Mouse (Mus musculus) right cerebral cortex, adult 2 months (tissue): Measurements from ENCODE around the gene Mtch1.
A peak's percentile ranks its signal among the peaks of the same experiment; 100 is the strongest.
"Not testable (repeated sequence)": the region's sequence is repeated elsewhere in the genome, so short reads cannot be mapped to it uniquely, and the experiment has no call there.

ENCODE experiments used
- DNase-seq, 2 experiments: peaks; one replicate each; pipeline ENCODE4 v3.0.0; 2021 to 2022; ENCODE audit warnings: low spot score in 2 of 2

Mtch1 gene

DNA sequence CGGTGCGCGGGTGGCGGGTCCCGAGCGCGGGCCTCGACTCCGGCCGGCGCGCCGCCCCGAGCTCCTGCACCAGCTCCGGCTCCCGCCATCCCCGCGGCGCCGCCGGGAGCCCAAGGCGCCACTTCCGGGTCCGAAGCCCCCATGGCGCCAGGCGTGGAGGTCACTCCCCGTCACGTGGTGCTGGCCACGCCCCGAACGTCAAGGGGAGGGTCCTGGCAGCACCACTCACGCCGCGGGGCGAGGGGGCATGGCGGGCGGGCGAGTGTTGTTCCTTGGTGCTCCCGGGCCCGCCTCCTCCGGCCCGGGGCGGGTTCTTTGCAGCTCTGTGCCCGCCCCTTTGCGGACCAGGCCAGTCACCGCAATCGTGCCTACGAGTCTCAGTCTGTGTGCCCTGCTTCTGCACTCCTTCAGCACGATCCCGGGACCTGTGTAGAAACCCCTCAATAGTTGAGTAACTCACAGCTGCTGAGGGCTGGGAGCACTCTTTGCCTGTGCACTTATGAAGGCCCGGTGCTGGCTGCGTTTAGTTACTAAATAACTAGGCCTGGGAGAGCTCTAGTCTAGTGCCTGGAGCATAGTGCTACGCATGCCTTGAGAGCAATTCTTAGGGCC lies at the start of gene Mtch1:
Gene Mtch1, minus strand, starts transcription at position 290 of the 612 bp plus-strand sequence.
- peak; percentile 96 to 97 for DNase-seq

DNA sequence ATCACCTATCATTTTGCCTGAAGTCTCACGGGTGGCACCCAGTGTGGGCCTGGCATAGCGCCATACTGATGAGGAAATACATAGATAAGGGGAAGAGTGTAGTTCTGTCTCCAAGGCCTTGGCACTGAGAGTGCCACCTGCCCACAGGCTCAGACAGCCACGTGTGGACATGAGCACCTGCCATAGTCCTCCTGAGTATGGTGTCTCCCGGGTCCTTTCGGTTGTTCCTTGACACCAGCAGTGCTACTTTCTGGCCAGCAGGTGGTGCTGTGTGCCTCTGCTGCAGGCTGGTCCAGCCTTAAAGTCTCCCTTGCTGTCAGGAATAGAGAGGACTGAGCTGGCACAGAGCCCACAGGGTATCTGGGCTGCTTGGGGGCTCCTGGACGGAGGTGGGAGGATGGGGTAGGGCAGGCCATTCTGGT lies 49.1 kb upstream of the Mtch1 start:
- DNase-seq, result peak; percentile 79 to 80

DNA sequence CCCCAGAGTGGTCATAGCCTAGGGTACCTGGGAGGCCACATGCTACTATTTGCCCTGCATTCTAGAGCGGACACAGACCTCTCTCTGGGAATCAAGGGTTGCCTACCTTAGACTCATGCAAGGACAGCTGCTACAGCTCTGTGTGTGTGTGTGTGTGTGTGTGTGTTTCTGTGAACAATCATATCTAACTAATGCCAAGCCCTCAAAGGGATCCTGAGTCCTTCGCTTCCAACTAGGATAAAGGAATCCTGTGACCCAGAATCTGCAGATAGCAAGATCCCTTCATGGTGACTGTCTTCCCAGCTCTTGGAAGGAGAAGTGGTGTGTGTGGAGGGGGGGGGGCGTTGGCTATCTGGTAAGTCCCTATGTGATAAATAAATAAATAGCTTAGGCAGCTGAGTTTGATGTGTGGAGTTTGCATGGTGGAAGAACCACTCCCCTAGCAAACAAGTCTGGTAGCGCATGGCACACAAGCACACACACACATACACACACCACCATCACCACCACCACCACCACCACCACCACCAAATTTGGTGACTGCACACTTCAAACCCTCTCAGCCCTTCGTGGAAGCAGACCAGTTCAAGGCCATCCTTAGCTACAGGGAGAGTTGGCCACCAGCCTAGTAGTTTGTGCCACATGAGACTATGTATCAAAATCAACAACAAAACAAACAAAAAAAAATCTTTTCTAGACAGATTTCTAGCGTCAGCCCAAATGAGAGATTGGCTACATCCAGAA lies 48.5 kb upstream of the Mtch1 start:
- DNase-seq, result no peak

DNA sequence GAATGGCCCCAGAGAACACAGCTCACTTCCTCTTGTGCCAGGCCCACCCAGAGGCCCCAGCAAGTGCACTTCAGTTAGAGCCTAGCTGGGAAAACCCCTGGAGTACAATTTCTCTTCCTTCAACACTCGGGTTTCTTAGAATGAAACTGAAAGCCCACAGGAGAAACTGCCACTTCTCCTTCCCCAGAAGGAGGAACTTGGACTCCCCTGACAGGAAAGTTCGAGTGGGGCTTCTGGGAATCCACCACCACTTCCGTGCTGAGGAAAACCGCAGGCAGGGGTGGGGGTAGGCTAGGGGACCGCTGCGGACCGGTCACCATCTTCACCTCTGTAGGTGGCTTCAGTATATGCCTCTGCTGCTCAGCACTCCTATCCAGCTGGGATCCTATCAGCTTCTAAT lies 47.6 kb upstream of the Mtch1 start:
- no peak for DNase-seq

DNA sequence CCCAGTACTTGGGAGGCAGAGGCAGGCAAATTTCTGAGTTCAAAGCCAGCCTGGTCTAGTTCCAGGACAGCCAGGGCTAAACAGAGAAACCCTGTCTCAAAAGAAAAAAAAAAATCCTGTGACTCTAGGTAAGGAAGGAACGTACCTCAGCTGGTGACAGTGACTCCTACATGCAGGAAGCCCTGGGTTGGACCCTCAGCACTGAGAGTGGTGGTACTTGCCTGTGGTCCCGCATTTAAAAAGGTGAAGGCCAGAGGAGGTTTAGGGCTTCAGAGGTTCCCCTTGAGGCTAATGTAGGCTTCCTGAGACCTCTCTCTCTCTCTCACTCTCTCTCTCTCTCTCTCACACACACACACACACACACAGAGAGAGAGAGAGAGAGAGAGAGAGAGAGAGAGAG lies 47.0 kb upstream of the Mtch1 start:
- DNase-seq, result not testable (repeated sequence)

DNA sequence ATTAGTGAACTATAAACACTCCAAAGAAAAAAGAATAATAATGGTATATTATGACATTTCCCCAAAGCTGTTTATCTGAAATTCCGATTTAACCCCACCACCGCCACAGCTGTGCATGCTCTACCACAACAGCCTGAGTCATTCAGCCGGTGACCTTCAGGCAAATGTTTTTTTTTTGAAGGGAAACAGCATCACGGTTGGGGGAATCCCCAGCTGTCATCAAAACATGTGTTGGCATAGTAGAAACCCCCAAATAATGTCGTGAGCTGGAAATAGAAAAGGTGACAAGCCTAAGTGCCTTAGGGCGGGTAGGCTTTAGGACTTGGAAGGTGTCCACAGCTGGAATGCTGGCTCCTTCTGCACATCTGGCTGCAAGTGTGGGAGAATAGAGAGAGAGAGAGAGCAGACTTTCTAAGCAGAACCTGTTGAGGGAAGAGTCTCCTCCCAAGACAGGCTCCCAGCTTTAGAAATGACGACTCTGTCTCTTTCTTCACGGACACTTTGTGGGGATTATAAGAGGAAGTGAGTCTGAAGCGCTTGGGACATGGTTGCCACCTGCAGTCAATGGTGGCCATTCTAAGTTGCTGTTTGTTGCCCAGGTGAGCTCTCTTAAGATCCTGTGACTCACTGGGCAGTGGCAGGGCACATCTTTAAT lies 46.5 kb upstream of the Mtch1 start:
- DNase-seq, result no peak

DNA sequence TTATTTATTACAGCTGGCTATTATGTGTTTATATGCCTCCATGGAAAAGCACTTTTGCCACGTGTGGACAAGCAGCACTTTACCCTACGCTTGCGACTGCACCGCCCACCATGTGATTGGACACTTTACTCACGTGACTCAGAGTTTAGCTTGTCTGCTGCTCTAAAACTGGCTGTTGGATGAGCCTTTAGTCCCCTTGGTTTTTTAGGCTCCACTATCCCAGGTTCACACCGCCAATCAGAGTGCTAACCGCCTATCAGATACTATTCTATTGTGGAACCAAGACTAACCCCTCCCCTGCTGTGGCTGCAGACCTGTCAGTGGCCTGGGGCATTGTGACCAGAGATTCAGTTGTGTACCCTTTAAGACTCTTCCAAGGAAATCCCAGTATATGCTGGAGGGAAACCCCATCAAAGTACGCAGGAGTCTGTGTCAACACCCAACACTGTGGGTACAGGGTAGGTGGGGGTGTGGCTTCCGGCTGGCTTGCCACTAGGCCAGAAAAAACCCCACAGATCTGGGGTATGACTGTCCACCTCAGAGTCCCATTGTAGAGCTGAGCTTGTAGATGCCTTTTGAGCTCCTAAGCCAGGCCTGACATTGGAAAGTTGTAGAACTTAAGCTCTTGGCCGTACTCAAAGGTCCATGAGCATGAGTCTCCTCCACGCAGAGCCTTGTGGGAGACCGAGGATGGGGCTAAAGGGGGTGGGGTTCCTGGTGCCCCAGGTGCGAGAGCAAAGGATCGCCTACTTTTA lies 45.8 kb upstream of the Mtch1 start:
- no peak for DNase-seq

DNA sequence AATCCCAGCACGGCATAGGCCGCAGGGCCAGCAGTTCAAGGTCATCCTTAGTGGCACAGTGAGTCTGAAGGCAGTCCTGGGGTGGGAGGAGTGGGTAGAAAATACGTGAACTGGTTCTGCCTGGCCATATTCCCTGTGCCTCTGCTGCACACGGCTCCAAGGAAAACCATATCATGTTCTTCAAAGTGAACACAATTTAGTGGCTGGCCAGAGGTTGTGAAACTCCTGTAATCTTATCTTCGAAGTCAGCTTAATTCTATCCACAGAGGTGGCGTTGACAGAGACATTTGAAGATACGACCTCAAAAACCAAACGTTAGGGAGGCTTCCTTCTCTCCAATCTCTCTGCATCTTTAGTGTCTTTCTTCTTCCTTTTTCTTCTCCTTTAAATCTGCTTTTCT lies 43.5 kb upstream of the Mtch1 start:
- DNase-seq, result no peak

DNA sequence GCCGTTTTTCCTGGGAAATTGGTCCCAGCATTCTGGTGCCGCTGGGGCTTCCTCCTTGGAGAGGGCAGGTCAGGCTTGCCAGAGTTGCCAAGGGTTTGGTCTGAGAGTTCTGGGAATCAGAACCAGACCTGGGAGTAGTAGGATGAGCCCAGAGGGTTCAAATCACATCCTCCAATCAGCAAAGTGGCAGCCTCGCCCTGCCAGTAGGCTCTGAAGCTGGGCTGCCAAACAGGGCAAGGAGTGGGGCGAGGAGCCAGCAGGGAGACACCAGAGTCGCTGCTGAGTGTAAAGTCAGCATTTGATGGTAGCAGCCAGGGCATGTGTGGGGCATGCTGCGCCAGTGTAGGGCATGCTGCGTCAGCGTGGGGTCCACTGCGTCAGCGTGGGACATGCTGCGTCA lies 41.2 kb upstream of the Mtch1 start:
- DNase-seq, result no peak

DNA sequence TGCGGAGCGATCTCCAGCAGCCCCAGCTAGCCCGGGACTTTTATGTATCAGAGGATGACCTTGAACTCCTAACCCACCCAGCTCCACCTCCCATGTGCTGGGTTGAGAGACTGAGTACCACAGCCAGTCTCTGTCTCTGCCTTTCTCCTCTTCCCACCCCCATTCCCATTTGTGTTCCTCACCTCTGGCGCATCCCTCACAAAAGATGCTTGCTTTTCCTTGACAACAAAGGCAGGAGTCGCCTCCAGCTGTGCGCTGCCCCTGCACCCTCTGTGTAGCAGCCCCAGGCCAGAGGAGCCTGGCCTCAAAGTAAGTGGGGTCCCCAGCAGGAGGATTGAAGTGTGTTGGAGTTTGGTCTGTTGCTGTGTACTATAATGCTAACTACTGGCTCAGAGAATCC lies 38.0 kb upstream of the Mtch1 start:
- DNase-seq, result no peak

DNA sequence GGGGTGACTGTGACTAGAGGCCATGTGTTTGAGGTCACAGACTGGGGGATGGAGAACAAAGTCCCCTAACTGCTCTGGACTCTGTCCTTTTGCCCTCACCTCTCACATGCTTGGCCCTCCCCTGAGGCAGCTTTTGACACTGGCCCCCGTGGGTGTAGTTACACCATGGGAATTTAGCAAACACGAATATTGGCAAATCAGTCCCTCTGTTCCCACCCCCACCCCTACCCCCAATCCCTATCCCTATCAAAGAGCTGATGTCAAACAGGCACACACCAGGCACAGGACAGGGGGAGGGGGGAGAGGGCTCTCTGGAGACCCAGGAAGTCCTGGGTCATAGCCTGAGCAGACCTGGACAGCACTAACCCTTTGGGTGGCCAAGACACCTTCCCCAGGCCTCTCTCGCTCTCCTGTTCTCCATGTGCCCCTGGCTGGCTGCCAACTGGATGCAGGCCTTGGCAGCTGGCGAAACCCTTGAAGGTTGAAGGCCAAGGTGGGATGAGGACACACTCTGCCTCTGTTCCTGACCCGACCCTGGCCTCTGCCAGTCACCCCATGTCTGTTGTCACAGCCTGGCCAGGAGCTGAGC lies 37.2 kb upstream of the Mtch1 start:
- DNase-seq, result no peak

DNA sequence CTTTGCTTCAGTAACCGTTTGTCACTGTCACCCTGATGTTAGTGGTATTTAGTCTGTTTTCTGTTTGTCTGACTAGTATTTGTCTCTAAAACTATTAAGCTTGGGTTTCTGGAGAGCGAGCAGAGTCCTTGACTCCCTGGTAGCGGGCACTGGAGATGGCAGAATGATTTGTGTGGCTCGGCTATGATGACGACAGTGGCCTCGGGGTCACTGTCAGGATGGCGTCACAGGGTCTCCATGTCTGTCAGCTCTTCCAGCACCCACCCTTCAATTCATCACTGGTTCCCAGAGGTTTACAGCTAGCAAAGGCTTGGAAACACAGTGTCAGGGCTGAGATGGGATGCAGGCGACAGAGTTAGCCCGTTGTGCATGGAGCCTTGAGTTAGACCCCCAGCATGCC lies 36.2 kb upstream of the Mtch1 start:
- DNase-seq, result no peak

DNA sequence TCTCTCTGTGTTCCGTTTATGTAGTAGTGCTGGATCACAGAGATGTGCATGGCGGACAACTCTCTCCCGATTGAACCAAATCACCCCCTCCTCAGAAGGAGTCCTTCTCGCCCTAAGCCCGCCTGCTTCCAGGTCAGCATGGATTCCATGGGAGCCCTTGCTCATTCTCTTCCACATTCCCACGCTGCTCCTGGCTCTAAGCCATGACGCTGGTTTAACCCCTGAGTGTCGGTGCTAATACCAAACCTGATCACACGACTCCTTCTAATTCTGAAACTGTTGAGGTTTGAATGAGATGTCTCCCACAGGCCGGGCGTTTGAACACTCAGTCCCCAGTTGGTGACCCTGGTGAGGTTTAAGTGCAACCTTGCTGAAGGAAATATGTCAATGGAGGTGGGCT lies 34.7 kb upstream of the Mtch1 start:
- no peak for DNase-seq

DNA sequence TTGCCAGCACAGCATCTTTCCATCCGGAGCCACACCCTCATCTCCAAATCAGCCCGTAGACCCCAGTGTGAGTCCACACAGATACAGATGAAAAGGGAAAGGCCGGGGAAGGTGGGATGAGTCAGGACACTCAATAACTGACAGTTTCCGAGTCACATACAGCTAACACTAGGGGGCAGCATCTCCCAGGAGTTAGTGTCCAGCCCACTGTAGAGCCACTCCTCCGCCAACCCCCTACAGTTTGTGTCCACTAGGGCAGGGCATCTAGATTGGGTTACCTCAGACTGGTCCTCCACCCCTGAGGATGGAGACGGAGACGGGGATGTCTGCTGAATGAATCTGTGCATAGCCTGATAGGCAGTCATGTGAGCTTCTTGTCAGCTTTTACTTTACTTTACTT lies 33.7 kb upstream of the Mtch1 start:
- peak; percentile 37 to 57 for DNase-seq

DNA sequence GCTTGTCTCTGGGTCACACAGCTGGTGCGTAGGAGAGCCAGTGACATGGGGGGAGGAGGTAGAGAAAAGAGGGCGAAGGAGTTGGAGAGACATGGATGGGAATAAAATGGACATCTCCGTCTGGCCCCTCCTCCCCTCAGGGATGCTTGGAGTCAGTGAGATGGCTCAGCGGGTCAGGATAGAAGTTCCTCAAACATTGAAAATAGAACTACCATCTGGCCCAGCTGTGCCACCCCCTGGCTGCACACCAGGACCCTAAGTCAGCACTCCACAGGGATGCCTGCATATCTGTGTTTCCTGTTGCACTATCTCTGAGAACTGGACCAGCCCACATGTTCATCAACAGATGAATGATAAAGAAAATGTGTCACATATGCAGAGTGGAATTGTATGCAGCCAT lies 32.5 kb upstream of the Mtch1 start:
- DNase-seq, result no peak

DNA sequence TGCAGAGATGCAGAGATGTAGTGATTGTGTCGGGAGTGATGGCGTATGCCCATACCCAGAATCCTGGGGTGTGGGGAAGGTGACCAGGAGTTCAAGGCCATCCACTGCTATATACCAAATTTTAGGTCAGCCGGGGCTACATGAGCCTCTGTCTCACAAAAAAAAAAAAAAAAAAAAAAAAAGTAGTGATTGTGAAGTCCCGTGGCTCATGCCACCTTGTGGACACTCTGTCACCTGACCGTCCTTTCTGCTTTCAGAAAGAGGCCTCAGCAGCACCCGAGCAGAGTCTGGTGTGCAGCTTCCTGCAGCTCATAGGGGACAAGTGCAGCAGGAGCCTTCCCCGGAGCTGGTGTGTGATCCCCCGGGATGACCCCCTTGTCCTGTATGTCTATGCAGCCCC lies 30.3 kb upstream of the Mtch1 start:
- DNase-seq, result no peak

DNA sequence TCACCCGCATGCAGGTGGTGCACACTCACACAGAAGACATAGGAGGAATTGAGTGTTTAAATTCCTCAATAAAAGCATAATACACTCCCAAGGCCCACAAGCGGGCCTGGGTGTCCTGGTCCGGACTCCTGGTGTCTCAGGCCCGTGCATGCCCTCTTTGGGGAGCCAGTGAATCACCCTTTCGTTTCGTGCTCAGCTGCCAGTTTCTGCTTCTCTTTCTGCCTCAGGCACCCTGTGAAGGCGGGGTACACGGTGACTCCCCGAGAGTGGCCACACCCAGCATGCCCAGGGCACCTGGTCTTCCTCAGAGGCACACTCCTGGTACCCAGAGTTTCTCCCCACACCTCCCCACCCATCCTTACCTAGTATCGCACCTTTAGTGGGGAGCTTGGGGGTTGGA lies 28.1 kb upstream of the Mtch1 start:
- DNase-seq, result no peak

DNA sequence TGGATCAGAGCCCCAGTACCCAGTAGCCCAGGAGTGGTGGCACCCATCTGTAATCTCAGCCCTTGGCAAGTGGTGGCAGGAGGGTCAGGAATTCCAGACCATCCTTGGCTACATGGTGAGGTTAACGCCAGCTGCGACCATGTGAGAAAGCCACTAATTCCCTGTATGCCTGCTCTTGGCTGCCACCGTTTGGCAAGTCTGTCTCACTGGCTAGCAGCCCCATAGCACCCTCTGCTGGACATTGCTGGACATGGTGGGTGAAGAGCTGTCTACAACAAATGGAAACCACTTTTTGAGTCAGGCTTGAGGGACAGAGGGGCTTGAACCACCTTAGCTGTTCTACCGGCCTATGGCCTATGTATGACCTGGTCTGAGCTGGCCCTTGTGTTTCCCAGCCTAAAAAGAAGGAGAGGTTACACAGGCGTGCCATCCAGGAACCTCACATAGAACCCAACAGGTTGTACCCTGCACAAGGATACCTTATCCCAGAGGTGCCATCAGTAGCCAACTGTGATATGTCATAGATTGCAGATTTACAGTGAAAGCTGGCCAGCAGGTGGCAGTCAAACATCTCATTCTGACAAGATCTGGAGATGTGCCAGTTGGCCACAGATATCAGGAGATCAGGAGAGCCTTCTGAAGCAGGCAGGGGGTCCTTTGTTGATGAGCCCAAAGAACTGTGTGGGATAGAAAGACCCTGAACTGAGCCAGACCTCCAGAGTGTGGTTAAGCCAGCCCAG lies 23.4 kb upstream of the Mtch1 start:
- peak; percentile 95 to 96 for DNase-seq

DNA sequence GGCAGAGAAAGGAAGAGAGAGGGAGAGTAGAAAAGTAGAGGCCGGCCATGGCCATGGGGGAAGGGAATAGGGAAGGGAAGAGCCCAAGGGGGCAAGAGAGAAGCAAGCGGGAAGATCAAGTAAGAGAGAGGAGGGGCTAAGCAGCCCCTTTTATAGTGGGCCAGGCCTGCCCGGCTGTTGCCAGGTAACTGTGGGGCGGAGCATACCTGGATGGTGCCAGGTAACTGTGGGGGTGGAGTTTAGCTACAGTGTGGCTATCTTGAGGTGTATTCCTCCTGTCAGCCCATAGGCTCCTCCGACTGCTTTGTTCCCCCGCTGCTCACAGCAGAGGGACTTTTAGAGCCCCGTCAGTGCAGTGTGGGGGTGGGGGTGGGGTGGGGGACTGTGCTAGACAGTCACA lies 21.0 kb upstream of the Mtch1 start:
- no peak for DNase-seq

DNA sequence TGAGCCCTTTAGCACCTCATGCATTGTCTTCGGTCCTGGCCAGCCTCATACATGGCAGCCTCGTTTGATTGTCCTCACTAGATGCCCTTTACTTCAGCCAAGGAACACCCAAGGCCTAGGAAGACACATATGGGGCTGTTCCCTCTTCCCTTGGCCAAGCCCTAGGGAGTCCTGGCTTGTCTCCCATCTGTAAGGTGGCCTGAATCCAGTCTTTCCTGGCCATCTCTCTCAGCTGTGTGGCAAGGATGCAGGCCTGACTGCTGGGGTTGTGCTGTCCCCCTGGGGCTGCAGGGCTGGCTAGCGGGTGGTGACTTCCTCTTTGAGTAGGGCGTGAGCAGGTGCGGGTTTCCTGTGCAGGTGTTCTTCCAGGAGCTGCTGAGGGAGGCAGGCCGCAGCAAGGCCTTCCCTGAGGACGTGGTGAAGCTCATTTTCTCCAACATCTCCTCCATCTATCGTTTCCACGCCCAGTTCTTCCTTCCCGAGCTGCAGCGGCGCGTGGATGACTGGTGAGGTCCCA lies 17.4 kb upstream of the Mtch1 start:
- DNase-seq, result no peak

DNA sequence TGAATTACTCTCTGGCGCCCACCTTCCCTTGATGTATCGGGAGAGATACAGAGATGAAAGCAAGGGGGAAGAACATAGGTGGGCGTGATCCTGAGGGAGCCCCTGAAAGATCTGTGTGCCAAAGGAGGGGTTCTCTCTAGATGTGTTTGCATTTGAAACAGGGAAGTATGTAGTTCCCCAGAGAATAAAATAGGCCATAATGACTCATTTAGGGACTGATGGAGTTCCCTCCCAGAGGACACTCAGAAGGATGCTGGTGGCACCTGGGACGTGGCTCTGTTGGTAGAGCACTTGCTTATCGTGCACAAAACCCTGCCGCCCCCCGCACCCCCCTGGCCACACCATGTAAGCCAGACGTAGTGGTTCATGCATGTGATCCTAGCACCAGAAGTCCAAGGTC lies 15.4 kb upstream of the Mtch1 start:
- DNase-seq, result no peak
